Mouse (Mus musculus): Measurements from ENCODE around the gene Nell1.

The Nell1 gene

DNA sequence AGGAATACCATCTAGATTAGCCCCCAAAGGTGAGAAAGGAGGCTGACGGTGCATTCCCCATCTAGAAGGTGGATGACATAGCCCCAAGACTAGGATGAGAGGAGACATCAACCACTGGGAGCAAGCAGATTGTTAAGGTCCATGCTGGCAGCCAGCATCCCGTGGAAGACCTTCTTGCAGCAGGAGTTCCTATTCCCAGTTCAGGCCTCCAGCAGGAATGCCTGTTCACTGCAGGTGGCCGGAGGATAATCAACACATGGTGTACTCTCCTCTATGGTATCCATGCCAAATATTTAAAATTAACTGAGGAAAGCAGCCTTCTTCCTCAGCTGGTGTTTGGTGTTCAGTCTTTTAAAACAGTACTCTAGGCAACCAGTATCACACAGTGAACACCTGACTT lies 574.9 kb downstream of the Nell1 start:
- no peak for DNase-seq (ENCODE audit: low spot score in 2 of 2)

DNA sequence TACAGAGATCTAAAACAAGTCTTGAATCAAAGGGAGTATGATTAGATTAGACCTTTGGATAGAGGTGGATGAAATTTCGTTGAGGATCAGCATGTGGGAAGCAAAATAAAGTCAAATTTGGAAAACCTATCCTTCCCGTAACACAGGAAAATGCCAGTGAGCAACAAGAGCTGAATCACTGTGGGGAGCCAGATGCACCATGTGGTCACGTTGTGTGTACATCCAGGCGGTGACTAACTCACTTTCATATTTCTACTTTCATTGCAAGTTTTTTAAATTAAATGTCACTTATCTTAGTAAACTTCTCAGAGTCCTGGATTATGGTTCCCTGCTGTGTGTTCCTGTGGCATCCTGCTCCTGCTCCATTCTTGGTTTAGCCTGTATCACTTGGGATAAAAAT lies 576.8 kb downstream of the Nell1 start:
- peak in 1 of 2 experiments; percentile 44 for DNase-seq (ENCODE audit: low spot score in 2 of 2)

DNA sequence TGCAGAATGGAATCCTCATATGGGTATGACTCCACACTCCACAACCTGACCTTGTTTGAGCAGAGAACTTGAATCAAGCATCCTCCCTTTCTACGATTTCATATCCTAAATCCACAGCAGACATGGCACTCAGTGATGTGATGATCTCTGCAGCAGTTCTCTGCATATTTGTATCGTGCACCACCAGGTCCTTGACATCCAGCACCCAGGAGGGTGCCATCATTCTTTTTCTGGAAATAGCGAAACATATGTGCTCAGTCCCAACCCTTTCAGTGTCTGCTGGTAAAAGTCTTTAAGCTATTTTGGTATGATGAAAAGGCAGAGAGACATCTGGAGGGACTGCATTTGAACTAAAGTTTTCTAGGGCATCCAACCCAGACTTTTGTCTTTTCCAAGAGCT lies 588.0 kb downstream of the Nell1 start:
- DNase-seq (ENCODE audit: low spot score in 2 of 2) = peak in 1 of 2 experiments; percentile 38

DNA sequence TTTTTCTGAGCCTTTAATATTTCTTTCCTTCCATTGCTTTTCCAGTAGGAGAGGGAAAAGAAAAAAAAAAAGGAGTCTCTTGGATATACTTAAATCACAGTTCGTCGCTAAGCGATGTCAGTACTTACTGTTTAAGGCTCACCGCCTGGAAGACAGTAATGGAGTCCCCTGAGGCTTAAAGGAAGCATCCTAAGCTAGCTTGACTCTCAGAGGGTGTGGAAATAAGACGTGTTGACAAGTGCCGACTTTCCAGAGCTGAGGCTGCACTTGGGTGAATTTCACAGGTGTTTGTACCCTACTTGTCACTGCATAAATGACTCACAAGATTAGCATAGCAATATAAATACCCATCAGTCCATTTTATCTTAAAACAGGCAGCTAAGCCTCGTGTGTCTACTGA lies 599.2 kb downstream of the Nell1 start:
- DNase-seq (ENCODE audit: low spot score in 2 of 2) = peak in 1 of 2 experiments; percentile 19

DNA sequence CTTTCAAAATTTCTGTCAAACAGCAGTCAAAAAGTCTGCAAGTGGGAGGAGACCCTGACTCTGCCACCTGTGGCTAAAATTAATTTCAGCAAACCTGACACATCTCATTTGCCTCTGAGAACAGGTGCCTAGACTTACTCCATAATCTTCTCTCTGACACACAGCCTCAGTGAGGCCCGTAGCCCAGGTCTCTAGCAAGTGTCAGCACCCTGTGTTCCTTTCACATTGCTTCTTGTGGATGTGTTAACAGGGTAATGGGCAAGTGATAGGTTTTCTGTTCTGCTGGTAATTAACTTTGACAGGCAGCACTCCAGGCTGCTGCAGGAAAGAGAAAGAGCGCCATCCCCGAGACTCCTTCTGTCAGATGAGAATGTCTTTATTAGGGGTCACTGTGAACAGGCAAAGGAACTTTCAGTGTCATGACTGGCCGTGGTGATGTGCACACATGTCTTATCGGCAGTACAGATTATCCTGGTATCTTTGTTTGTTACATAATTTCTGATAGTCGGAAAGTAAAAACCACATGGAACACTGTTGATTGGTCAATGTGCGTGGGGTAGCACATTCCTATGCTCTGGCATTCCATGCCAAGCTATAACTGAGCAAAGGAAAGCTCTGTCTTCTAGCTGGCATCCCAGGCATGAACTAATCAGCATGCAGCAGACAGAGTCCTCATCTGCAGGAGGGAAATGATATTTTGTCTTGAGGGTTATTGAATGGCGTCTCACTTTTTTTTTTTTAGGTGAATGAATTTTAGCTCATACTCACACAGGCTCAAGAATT lies 614.2 kb downstream of the Nell1 start:
- DNase-seq (ENCODE audit: low spot score in 2 of 2) = no peak

DNA sequence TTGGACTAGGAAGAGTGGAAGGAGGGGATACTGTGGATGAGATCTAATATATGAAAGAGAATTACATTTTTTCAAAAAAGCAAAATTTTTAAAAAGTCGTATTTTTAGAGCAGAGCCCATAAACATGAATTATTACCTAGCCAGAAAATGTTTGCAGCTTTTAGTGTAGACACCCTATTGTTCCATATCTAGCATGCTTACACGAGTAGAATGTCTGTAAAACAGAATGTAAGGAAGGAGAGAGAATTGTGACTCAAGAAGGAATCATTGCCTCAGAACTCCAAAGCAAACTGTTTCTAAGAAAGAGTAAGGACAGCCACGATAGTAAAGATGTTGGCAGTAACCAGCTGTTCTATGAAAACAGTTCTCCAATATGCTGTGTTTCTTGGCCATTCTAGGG lies 624.2 kb downstream of the Nell1 start, which contains the start of gene 4933405O20Rik:
4933405O20Rik (plus strand) TSS at position 301 of the 400 bp plus-strand sequence.
- DNase-seq (ENCODE audit: low spot score in 2 of 2) = no peak

DNA sequence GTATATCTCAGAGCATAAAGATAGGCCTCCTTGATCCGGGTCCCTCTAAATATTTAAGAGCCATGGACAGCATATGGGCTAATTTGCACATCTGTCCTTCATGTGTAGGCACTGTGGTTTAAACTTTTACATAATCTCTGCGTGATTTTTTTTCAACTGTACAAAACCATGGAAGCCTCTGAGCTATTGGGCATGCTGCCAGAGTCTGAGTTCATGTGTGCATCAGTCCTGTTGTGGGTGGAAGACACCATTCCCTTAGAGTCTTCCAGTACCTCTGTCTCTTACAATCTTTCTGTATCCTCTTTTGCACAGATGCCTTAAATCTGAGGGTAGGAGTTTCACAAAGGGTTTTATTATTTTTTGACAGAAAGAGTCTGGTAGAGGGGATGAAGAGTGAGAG lies 639.4 kb downstream of the Nell1 start:
- DNase-seq (ENCODE audit: low spot score in 2 of 2) = peak; percentile 54 to 70

DNA sequence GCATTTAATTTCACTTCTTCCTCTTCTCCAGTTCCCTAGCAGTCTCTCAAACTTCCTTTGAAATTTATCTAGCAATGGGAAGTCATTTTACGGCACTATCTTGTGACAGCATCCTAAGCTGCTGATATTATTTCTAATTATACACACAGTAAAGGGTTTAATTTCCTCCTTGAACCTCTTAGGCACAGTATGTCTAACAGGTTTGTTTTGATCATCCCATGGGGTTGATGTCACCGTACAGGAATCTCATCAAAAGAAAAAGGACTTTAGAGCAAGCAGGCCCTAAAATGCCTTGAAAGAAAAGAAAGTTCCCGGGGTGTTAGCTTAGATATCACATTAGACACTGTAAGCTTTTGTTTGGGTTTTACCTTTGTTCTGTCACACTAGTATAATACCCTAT lies 654.5 kb downstream of the Nell1 start:
- no peak for DNase-seq (ENCODE audit: low spot score in 2 of 2)

DNA sequence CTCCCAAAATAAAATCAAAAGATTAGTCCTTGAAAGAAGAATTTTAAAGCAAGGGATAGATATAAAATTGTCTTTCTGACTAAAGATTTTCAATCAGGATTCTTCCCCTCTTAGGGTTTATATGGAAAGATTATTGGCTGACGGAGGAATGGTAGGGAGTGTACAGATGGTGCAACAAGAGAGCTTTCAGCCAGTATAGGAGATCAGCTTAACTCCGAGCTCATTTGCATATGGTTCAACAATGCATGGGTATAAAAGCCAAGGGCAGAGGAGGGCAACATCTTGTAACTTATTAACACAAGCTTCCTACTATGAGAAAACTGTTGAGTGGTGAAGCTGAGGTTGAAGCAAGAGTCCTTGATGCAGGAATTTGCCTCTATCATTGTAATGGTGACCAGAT lies 658.5 kb downstream of the Nell1 start:
- DNase-seq (ENCODE audit: low spot score in 2 of 2) = no peak

DNA sequence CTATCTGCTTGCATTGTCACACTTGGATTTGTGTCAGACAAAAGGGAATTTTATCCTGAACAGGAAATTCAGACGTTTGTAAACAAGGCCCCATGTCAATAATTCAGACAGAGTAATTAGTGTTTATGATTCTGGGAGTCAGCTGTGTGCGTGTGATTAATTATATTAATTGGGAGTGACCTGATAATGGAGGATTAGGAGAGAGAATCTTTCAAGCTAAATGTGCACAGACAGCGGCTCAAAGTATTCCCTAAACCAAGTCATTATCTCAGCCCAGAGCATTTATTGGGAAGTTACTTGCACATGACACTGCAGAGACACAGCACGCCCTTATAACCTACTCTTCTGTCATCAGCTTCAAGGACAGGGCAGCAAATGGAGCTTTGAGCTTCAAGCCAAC lies 697.6 kb downstream of the Nell1 start:
- no peak for DNase-seq (ENCODE audit: low spot score in 2 of 2)

DNA sequence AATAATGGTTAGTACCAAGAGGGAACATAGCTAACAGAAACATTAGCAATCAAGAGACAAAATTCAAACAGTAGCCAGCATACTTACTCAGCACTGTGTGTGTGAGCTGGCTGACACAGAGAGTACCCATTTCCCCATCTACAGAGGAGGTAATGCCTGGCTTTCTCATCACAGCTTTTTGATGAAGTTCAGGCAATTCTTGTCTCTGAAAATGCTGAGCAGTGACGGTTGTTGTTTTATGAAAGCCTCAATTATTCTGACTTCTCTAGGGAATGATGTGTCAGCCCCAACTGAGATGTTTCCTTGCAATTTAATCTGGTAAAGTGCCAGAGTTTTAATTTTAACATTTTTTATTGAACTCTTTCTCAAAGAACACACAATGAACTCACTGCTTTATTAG lies 700.8 kb downstream of the Nell1 start:
- DNase-seq (ENCODE audit: low spot score in 2 of 2) = no peak

DNA sequence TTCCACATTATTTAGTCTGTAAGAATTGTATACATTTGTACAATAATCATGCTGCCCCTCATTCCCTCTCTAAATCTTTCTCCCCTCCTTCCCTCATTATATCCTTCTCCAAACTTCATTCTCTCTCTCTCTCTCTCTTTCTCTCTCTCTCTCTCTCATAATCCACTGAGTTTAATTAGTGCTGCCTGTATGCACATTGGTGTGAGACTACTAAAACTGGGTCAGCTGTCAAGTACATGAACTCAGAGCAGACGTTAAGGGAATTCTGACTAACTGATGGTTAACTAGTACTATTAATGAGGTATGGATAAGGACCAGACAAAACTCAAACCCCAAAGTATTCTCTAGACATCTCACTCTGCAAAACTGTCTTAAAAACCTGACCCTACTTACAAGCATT lies 702.8 kb downstream of the Nell1 start:
- DNase-seq (ENCODE audit: low spot score in 2 of 2) = no peak

DNA sequence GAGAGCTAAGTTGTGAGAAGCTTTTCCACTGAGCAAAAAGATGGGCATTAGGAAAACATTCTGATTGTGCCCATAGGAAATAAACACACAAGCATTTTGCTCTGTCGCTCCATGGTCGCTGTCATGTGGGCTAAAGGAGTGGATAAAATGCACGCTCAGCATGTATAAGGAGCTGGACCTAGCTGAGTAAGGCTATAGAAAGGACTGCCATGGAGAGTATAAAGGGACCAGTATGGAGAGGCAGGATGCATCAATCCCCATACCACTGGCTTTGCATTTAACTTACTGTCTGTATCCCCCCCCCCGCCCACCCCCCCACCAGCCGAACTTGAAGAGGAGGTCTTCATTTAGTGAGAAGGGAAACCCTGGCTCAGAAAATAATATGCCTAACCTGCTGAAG lies 711.7 kb downstream of the Nell1 start:
- DNase-seq (ENCODE audit: low spot score in 2 of 2) = no peak

DNA sequence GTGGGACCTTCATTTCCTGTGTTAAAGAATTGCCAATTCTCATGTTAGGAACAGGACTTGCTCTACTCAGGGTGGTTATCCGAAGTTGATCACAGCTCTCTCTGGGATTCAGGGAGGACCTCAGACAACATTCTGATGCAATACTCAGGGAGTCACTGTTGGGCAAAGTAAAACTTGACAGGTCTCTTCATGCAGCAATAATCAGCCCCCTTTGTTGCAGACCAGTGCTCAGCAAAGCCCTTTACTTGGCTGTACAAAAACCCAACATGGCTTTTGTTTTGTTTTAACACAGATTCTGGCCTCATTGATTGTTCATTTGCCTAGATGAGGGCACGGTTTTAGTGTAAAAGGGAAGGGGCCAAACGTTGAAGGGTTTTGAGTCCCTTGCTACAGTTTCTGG lies 750.5 kb downstream of the Nell1 start:
- no peak for DNase-seq (ENCODE audit: low spot score in 2 of 2)

DNA sequence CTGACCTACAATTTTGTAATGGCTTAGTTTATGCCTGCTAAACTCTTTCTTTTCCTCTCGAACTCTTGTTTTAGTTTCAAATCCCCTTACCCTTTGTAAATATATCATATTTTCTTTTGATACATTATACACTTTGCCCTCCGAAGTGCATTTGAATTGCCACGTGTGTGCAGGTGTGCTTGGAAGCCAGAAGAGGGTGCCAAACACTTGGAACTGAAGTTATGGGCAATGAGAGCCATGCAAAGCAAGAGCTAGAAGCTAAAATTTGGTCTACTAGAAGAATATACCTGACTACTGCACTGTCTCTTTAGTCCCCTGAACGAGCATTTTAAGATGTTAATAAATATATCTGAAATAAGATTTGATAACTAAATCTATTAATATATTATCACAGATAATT lies 756.3 kb downstream of the Nell1 start:
- DNase-seq (ENCODE audit: low spot score in 2 of 2) = no peak

DNA sequence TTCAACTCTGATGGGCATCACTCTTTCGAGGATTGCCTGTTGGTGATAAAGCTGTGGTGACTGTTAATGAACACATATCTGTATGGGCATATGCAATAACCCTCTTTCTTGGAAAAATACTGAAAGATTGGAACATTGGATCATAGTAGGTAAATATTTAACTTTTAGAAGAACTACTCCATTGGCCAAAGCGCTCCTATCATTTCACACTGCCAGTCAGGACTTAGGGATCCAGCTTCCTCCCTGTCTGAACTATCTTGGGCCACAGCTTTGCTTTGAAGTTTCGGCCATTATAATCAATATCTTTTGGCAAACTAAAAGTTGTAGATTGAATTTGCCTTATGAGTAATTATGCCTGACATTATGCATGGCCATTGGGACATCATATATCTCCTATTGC lies 780.9 kb downstream of the Nell1 start:
- no peak for DNase-seq (ENCODE audit: low spot score in 2 of 2)

DNA sequence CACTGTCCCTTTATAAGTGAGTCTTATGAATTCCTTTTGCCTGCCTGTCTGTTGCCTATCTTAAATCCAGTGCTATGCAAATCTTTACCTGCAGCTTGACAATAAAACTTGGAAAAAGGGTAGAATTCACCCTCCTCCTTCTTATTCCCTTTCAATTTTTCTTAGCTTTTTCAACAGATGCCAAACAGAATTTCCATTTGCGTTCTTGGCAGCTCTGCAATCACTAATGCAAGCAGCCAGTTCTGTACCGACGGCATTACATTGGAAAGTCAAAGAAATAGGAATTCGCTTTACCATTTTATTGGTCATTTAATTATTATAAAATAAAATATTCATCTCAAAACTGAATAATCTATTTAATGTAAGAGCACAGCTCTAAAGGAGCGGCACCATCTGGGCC lies 781.7 kb downstream of the Nell1 start:
- DNase-seq (ENCODE audit: low spot score in 2 of 2) = no peak

DNA sequence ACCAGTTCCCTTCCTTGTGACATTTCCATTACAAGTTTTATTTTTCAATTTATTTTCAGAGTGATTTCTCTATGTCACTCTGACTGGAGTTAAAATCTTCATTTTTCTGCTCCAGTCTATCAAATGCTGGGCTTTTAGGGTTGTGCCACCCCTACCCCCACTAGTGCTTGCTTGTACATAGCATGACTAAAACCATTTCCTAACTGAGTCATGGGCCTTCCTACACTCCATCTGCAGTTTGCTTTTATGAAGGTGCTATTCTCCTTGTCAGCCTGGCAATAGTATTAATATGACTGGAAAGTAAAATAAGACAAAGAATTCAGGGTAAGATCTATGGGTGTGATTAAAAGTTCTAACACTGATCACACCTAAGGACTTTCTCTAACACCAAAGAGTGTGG lies 798.9 kb downstream of the Nell1 start:
- DNase-seq (ENCODE audit: low spot score in 2 of 2) = peak; percentile 24 to 37

DNA sequence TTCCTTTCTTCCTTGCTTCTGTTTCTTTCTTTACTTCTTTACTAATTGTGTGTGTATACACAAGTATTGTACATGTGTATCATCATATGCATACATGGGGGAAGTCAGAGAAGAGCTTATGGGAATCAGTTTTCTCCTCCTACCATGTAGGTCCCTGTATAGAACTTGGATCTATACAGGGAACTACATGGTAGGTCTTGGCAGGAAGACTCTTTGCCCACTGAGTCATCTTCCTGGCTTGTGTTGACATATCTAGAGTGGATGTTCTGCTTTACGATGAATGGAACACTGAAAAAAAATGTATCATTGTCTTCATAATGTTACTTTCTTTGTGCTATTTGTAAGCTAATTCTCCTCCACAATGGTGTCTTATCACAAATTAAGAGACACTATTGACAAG lies 806.4 kb downstream of the Nell1 start:
- DNase-seq (ENCODE audit: low spot score in 2 of 2) = no peak

DNA sequence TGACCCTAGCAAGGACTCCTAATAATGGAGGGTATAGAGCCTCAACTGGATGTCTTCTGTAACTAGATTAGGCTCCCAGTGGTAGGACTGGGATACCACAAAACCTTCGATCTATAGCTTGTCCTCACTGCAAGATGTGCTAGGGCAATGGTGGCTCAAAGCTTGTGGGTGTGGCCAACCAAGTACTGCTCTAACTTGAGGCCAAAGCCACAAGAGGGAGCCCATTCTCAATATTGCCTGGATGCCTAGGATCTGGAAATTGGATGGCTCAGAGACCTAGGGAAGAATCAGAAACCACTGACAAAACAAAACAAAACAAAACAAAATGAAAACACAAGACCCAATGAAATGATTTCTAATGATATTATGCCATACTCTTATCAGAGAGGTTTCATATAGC lies 809.0 kb downstream of the Nell1 start:
- no peak for DNase-seq (ENCODE audit: low spot score in 2 of 2)

DNA sequence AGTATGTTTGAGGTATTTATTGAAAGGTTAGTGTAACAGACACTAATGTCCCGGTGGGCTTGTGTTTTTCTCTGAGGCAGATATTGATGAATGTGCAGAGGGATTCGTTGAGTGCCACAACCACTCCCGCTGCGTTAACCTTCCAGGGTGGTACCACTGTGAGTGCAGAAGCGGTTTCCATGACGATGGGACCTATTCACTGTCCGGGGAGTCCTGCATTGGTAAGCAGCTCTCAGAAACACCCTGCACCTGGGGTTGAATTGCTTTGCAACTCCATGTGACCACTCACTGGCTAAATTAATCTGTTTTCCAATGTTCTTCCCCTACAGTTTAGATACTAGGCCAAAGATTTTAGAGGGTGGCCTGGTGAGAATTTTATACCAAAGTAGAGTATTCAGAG lies 851.5 kb downstream of the Nell1 start:
- no peak for DNase-seq (ENCODE audit: low spot score in 2 of 2)

DNA sequence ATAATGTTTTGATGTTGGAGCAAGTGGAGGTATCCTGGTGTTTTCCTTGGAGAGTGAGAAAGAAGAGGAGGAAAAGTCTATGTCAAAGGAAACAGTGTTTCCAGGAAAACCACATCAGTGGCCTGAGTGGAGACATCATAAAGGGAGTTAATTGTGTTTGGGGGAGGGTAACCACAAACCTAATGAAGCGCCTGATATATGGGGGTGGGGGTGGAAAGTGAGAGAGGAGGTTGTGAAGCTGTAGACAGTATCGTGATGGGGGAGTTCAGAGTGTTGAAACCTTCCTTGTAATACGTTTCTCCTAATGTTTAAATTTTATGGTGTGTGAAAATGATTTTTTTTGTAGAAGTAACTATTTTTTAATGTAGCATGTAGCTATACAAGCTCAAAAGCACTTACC lies 858.1 kb downstream of the Nell1 start:
- DNase-seq (ENCODE audit: low spot score in 2 of 2) = no peak

DNA sequence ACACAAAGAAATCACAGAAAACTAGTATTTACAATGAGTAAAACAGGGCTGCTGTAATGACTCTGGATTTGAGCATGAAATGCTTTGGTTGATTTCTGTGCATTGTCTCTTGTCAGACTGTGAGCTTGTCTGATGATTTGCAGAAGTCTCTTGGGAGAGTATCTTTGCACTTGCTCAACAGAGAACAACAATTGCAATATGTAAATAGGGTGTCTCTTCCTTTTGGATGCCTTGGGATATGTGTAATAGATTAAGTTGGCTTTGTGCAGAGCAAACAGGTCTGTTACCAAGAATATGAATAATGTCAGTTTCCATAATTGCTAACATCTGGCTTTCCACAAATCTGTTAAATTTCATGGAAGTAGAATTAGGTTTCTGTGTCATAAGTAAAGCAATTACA lies 868.0 kb downstream of the Nell1 start:
- no peak for DNase-seq (ENCODE audit: low spot score in 2 of 2)

DNA sequence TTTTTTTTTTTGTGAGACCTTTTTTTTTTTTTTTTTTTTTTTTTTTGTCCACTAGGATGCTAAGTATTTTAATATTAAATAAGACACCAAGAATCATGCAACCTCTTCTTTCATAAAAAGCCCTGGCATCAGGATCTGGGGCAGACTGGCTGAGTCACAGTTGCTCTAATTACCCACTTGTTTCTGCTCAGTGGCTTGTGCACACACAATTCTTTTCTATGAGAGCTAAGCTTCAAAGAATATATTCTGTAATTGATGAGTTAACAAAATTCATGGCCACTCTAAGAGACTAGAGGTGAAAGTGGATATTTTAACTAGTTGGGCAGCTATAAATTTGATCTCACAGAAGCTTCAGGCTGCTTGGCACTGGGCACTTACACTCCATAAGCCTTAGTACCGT lies 873.3 kb downstream of the Nell1 start:
- DNase-seq (ENCODE audit: low spot score in 2 of 2) = no peak

All from frontal cortex, postnatal 36 days (tissue).